Mouse (Mus musculus): ENCODE measurements around the gene Ntn5. TPM values are rescaled to one million over a fixed set of nuclear protein-coding genes. Genes with fewer than 3 reads are reported as not detected.
A peak's percentile ranks its signal among the peaks of the same experiment; 100 is the strongest.

Ntn5 gene
- total and polyA plus RNA-seq, 3 experiments: 0.08 to 0.57 TPM; not detected in 1

- Histone ChIP-seq H3K27ac (ENCODE audit: insufficient read depth, low read depth) (peak overlapping the region; percentile 66), H3K36me3 (replicated peaks in 1 of 2; ENCODE audit: control insufficient read depth in 1 of 2, insufficient read depth in 1 of 2, low read length in 1 of 2) (peaks cover 0 to 4% of the 10 kb centered on the region in 2 experiments), H3K9me3 (replicated peaks; ENCODE audit: low read length) (no peaks in the 10 kb centered on the region), H3K4me3 (replicated peaks in 1 of 3; ENCODE audit: low read depth in 2 of 3, low read length in 2 of 3, poor library complexity in 1 of 3) (peak overlapping the region; percentile 44 to 55 (median 46)), H3K79me2 (replicated peaks; ENCODE audit: control insufficient read depth, extremely low read depth, insufficient read depth, poor library complexity, severe bottlenecking) (no peaks in the 10 kb centered on the region), H3K4me1 (ENCODE audit: control insufficient read depth in 1 of 2, insufficient read depth in 2 of 2) (peaks cover 3 to 61% of the 10 kb centered on the region in 2 experiments; a peak in 3 of 4 replicates), H3K4me2 (ENCODE audit: insufficient read depth, low read depth, poor library complexity, severe bottlenecking) (peak overlapping the region; percentile 91), H3K27me3 (replicated peaks) (no peaks in the 10 kb centered on the region), H3K9ac (ENCODE audit: insufficient read depth, low read depth) (peak overlapping the region; percentile 58; the same call in 1 of the 2 replicates)
- TF ChIP-seq TBP (conservative IDR thresholded peaks at IDR 0.05; ENCODE audit: low read depth, low read length) (0 out of 2 replicates have a peak, but pooled peaks have one; percentile 54), MAFK (IDR thresholded peaks at IDR 0.05; ENCODE audit: insufficient replicate concordance, low read length) (no peak), TCF12 (IDR thresholded peaks at IDR 0.05; ENCODE audit: low read depth, low read length) (peak; percentile 67; the same call in 1 of the 2 replicates), ELF1 (IDR thresholded peaks at IDR 0.05; ENCODE audit: low read depth, low read length) (no peak), CHD1 (IDR thresholded peaks at IDR 0.05; ENCODE audit: low read depth, low read length) (peak; percentile 99), HCFC1 (IDR thresholded peaks at IDR 0.05; ENCODE audit: low read depth, low read length) (0 out of 2 replicates have a peak, but pooled peaks have one; percentile 15), ZKSCAN1 (IDR thresholded peaks at IDR 0.05; ENCODE audit: borderline replicate concordance, low read depth, low read length) (no peak), UBTF (IDR thresholded peaks at IDR 0.05; ENCODE audit: low read depth, low read length) (no peak), POLR2AphosphoS2 (IDR thresholded peaks at IDR 0.05; ENCODE audit: low read depth, low read length) (0 out of 2 replicates have a peak, but pooled peaks have one; percentile 62), ZC3H11A (IDR thresholded peaks at IDR 0.05; ENCODE audit: low read depth, low read length) (no peak), KAT2A (IDR thresholded peaks at IDR 0.05; ENCODE audit: insufficient replicate concordance, low read length) (0 out of 2 replicates have a peak, but pooled peaks have one; percentile 33), MYC (IDR thresholded peaks at IDR 0.05; ENCODE audit: low read depth, low read length) (peak; percentile 80; the same call in 1 of the 2 replicates), NRF1 (IDR thresholded peaks at IDR 0.05; ENCODE audit: low read depth, low read length) (no peak), BHLHE40 (IDR thresholded peaks at IDR 0.05; ENCODE audit: low read depth, low read length) (0 out of 2 replicates have a peak, but pooled peaks have one; percentile 29), EP300 (IDR thresholded peaks at IDR 0.05; ENCODE audit: low read length) (no peak), PAX5 (IDR thresholded peaks at IDR 0.05; ENCODE audit: low read length) (no peak), GABPA (IDR thresholded peaks at IDR 0.05; ENCODE audit: insufficient replicate concordance, low read depth, low read length) (no peak), MEF2A (IDR thresholded peaks at IDR 0.05; ENCODE audit: borderline replicate concordance, low read depth, low read length) (peak; percentile 49; the same call in 1 of the 2 replicates), CHD2 (IDR thresholded peaks at IDR 0.05; ENCODE audit: low read length) (no peak), USF2 (conservative IDR thresholded peaks at IDR 0.05; ENCODE audit: low read depth, low read length) (no peak), CTCF (conservative IDR thresholded peaks at IDR 0.05 in 1 of 2, IDR thresholded peaks at IDR 0.05 in 1 of 2; ENCODE audit: low read depth in 2 of 2, low read length in 2 of 2) (no peak), ZMIZ1 (IDR thresholded peaks at IDR 0.05; ENCODE audit: low read depth, low read length) (0 out of 2 replicates have a peak, but pooled peaks have one; percentile 73), JUN (IDR thresholded peaks at IDR 0.05; ENCODE audit: insufficient read depth, low read depth, low read length) (no peak), USF1 (IDR thresholded peaks at IDR 0.05; ENCODE audit: low read depth, low read length) (no peak), ETS1 (conservative IDR thresholded peaks at IDR 0.05; ENCODE audit: low read depth, low read length) (peak; percentile 30; the same call in 1 of the 2 replicates), POLR2A (IDR thresholded peaks at IDR 0.05; ENCODE audit: low read depth, low read length) (peak; percentile 80), SMC3 (IDR thresholded peaks at IDR 0.05; ENCODE audit: low read depth, low read length) (no peak), JUND (conservative IDR thresholded peaks at IDR 0.05; ENCODE audit: low read depth, low read length) (no peak), MAX (IDR thresholded peaks at IDR 0.05; ENCODE audit: low read length) (no peak), MAZ (IDR thresholded peaks at IDR 0.05; ENCODE audit: low read depth, low read length) (no peak), SIN3A (IDR thresholded peaks at IDR 0.05; ENCODE audit: low read length) (peak; percentile 87), MXI1 (IDR thresholded peaks at IDR 0.05; ENCODE audit: low read depth, low read length) (peak; percentile 43; the same call in 1 of the 2 replicates), E2F4 (IDR thresholded peaks at IDR 0.05; ENCODE audit: insufficient replicate concordance, low read depth, low read length) (no peak), NELFE (IDR thresholded peaks at IDR 0.05; ENCODE audit: low read depth, low read length) (peak; percentile 66; the same call in 1 of the 2 replicates), IRF4 (IDR thresholded peaks at IDR 0.05; ENCODE audit: low read depth, low read length) (0 out of 2 replicates have a peak, but pooled peaks have one; percentile 46), RCOR1 (conservative IDR thresholded peaks at IDR 0.05; ENCODE audit: low read depth, low read length) (0 out of 2 replicates have a peak, but pooled peaks have one; percentile 61), ZNF384 (IDR thresholded peaks at IDR 0.05; ENCODE audit: low read depth, low read length) (no peak), RAD21 (IDR thresholded peaks at IDR 0.05; ENCODE audit: low read depth, low read length) (no peak)
- peak; percentile 88 for DNase-seq (ENCODE audit: extremely low read depth)
- dilution Hi-C loops (cut with MboI; ENCODE audit: extremely low pct_ligation_motif_present, extremely low pct_unique_long_range_greater_than_20kb, low sequenced_read_pairs): no loop called here
- in situ Hi-C loops (cut with MboI; ENCODE audit: low pct_ligation_motif_present, low pct_unique_long_range_greater_than_20kb, low sequenced_read_pairs): no loop called here
Observed at GRCm38 (mm10) chr7:45704046-45704559, 20.3 kb downstream of the Ntn5 start.

Measured in CH12.LX (cell line).